Mouse (Mus musculus): Measurements from ENCODE around the gene Stam2.

Stam2 gene

GRCm38 (mm10) chr2:52720231-52721025 lies 21.7 kb downstream of the Stam2 start:
- DNase-seq (ENCODE audit: low spot score): no peak

DNA sequence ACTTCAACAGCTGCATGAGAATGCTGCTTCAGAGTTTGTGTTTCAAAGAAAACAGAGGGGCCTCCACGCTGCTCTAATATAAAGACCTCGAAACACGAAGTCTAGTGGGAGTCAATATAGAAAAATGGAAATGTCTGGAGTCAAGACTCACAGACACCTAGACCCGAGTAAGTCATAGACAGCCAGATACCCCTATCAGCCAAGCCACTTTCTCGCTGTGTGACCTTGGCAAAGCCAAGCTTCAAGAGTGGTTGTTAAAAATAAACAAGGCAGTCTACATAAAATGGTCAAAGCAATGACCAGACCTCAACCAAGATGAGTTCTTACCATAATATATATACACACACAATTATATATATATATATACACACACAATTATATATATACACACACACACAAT lies 25.0 kb downstream of the Stam2 start:
- no peak for DNase-seq (ENCODE audit: low spot score)

DNA sequence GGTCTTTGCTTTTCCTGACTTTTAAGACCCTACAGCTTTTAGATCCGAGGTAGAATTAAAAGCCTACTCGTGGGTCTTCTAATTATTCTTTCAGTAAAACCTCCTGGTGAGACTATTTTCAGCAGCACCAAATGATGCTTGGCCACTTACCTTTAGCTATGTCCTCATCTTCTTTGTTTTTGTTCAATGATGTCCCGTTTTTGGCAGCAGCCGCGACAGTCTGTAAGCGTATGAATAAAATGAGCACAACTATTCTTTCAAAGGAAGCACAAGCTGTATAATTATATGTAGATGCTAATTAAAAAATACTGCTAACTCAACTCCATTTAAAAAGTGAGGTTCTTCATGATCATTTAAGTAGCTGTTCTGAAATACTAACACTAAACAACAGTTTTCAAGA lies 26.5 kb downstream of the Stam2 start:
- no peak for DNase-seq (ENCODE audit: low spot score)

DNA sequence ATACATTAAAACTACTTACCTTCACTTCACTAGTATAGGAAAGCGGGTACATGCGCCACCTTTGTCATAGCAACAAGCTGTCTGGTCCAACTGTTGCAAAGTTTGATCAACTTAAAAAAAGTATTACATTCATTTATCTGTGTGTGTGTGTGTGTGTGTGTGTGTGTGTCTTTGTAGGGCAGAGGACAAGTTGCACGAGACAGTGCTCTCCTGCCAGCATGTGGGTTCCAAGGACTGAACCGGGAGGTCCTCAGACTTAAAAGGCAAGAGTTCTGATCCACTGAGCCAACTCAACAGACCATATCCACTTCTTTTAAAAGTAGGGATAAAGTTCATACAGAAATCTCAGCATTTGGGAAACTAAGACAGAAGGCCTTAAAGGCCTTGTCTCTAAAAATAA lies 28.0 kb downstream of the Stam2 start:
- DNase-seq (ENCODE audit: low spot score): no peak

GRCm38 (mm10) chr2:52710804-52711203 lies 31.3 kb downstream of the Stam2 start:
- DNase-seq (ENCODE audit: low spot score): no peak

DNA sequence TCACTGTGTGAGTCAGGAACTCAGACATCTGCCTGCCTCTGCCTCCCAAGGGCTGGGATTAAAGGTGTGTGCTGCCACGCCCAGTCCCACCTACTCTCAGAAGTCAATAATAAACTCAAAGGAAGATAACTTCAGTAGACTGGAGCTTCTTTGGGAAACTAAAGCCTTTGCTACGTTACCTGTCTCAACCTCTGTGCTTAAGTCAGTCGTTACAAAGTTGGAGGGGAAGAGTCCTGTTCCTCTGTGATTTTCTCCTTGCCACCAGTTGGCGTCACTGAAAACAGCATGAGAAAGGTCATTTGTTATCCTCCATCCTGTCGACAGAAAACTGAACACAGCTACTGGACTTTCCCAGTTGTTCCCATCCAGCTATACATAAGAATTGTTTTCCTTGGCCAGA lies 32.7 kb downstream of the Stam2 start:
- no peak for DNase-seq (ENCODE audit: low spot score)

GRCm38 (mm10) chr2:52701368-52702036 lies 40.6 kb downstream of the Stam2 start:
- DNase-seq (ENCODE audit: low spot score): no peak

GRCm38 (mm10) chr2:52700352-52700751 lies 41.7 kb downstream of the Stam2 start:
- no peak for DNase-seq (ENCODE audit: low spot score)

DNA sequence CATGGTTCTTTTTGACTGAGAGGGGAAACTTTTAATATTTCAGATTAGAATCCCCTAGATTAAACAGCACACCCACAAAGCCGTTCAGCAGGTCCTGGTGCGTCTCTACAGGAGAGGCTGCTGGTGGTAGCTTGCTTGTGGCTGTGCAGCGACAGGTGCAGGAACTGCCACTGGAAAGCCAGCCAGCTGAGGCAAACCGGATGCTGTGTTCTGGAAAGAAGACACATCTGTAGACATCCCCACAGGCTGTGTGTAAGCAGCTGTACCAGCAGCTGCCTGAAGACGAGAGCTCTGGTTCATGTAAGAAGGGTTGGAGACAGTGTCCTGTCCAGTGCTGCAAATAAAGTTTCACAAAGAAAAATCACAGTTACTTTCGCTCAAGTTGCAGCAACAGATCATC lies 47.5 kb downstream of the Stam2 start:
- no peak for DNase-seq (ENCODE audit: low spot score)

GRCm38 (mm10) chr2:52691745-52692144 lies 50.3 kb downstream of the Stam2 start:
- DNase-seq (ENCODE audit: low spot score): no peak

DNA sequence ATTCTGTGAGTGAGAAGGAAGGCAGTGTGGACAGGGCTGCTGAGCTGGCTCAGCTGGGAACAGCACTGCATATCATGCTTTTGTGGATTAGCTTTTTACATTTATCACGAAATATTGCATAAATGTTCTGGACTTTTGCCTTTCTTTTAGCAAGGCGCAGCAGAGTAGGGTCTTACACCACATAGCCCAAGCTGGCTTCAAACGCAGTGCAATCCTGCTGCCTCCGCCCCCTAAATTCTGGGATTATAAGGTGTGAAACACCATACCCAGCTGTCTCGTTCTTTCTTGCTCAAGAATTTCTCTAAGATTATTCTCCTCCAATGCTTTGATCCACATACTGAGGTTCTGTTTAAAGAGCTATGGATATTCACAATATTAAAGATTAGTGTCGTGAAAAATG lies 55.5 kb downstream of the Stam2 start:
- DNase-seq (ENCODE audit: low spot score): no peak

DNA sequence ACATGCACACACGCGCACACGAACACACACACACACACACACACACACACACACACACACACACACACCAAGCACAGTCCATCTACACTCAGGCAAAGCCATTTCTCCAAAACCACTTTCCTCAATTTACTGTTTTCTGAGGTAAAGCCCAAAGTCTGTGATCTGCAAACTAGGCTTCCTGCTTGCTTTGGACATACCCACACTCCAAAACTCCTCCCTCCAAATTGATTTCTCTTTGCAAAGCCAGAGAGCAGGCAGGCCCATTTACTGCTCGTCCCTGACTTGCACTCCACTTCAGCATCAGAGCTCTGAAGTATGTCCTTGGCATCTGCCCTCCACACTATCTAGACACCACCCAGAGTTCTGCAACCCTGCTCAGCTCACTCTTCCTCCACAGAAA lies 64.5 kb downstream of the Stam2 start:
- no peak for DNase-seq (ENCODE audit: low spot score)

- no peak for DNase-seq (ENCODE audit: low spot score)
Observed at GRCm38 (mm10) chr2:52676913-52677303, 65.2 kb downstream of the Stam2 start.

GRCm38 (mm10) chr2:52676023-52676912 lies 65.8 kb downstream of the Stam2 start, which contains the start of gene Cacnb4:
TSS of gene Cacnb4 (minus strand) at chr2:52676831.
- peak; percentile 22 for DNase-seq (ENCODE audit: low spot score)

DNA sequence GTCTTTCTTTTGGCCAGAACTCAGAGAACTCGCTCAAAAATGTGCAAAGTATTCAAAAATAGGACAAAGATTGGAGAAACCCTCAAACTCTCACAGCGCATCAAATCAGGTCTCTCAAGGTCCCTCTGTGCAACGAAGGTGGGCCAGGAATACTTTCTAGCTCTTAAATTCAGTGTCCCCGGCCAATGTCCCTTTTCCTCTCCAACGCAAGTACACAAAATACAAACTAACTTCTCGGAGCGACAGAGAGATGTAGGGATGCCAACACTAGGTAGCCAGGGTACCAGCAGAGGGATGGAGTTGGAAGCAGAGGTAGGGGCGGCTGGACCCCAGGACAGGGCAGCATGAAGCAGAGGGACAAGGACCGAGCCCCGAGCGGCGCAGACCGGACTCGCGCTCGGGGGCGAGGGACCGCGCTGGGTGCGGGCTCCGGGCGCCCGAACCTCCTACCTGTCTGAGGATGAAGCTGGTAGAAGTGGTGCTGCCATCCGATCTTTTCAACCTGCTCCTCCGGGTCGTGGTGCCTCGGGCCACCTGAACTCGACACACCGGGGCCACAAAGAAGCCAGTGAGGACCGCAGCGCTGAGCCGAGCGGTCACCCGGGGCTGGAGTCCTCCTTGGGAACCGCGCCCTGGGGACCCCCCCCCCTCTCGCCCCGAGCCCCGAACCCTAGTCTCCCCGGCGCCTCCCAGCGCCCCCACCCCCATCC lies 66.6 kb downstream of the Stam2 start:
- no peak for DNase-seq (ENCODE audit: low spot score)

DNA sequence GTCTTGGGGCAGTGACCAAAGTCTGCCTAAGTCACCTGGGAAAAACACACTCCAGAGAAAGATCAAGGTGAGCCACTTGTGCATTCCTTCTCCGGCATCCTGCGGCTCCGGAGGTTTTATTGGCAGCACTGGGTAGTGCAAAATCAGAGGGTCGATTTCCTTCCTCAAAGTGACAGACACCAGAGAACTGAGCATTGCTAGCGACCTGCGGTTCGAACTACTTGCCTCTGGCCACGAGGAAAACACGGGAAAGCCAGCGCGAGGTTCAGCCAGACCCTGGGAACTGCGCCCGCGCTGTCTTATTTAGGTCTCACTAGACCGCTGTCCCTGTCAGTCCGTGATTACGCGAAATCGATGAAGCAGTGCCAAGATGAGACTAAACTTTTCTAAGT lies 67.2 kb downstream of the Stam2 start:
- DNase-seq (ENCODE audit: low spot score): no peak

GRCm38 (mm10) chr2:52673172-52673571 lies 68.9 kb downstream of the Stam2 start:
- no peak for DNase-seq (ENCODE audit: low spot score)

- no peak for DNase-seq (ENCODE audit: low spot score)
Observed at GRCm38 (mm10) chr2:52670733-52671132, 71.3 kb downstream of the Stam2 start.

- no peak for DNase-seq (ENCODE audit: low spot score)
Observed at GRCm38 (mm10) chr2:52668480-52668879, 73.6 kb downstream of the Stam2 start.

DNA sequence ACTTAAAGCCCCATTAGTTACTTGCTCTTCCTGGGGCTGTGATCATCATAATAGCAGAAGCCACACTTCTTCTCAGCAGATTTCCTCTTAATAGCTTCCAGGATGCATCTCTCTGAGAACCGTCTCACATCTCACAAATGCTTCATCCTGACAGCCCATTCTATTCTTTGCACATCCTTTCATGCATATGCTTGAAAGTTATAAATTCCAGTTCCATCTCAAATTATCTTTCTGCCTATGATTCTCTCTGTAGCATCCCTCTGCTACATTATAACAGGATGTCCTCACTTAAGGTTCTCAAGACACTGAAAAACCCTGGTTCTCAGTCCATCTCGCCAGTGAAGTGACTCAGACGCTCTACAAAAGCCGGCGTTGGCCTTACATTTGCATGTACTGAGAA lies 85.4 kb downstream of the Stam2 start:
- no peak for DNase-seq (ENCODE audit: low spot score)

DNA sequence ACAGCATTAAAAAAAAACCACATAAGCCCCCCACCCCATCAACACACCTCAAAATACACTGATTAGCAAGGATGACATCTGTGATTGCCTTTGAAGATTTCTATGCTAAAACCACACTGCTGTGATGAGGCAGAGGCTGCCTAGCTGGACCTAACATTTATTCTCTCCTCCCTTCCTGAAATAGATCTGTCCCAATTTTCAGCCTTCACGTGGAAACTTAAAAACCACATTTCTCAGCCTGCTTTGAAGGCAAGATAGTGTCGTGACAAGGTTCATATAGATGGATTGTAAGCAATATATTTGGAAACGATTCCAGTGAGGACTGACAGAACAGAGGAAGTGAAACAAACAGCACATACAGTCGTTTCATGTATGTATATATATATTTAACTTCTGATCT lies 87.5 kb downstream of the Stam2 start:
- no peak for DNase-seq (ENCODE audit: low spot score)

- DNase-seq (ENCODE audit: low spot score): no peak
Observed at GRCm38 (mm10) chr2:52651547-52651946, 90.5 kb downstream of the Stam2 start.
